Mouse (Mus musculus): Measurements from ENCODE around the gene Tesc.

Tesc gene

GRCm38 (mm10) chr5:118015669-118016068 is 11.9 kb upstream of the Tesc start:
- DNase-seq (ENCODE audit: low spot score), result no peak

DNA sequence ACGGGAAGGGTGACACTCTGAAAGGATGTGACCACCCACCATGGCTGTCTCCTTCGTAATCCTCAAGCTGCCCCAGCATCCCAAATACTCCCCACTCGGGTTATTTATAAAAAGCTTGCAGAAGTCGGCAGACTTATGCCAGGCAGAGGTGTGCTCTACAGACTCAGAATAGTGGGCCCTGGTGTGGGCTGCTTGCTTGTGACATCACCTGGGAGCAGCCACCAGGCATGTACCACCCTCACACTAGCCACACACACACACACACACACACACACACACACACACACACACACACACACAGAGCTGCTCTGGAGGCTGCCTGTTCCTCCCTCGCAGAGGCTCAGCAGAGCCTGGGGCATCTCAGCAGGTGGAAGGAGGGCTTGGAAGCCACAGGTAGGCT is 10.0 kb upstream of the Tesc start:
- DNase-seq (ENCODE audit: low spot score), result no peak

DNA sequence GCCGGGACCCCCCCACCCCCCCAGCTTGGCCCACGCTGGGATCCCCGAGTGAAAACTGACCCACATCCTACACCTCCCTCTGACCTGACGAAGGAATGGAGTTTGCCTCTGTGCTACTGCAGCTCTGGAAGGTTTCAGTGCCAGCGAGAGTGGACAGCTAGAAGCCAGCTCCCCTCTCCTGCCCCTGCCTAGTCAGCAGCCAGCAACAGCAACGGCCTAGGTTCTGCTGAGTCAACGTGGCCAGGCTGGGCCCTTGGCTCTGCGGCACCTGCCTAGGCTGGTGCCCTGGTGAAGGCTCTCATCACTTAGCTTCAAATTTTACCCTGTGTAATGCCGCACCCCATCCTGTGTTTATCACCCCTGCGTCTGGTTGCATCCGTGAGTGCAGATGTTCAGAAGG is 7.6 kb upstream of the Tesc start:
- no peak for DNase-seq (ENCODE audit: low spot score)

DNA sequence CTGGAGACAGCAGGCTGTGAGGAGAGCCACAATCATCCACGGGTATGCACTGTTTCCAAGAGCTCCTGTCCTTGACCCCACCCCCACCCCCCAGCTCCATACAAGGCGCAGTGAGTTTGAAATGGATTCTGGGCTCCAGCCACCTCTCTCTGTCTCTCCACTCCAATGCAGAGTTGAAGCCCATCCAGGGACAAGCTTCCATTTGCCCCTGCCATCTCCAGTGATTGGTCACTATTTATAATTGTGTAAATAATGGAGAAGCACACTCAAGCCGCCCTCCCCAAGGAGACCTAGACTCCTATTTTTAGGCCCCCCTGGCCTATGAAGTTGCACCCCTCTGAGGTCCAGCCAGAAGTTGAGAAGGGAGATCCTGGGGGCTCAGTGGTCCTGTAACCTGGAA is 4.5 kb upstream of the Tesc start:
- no peak for DNase-seq (ENCODE audit: low spot score)

GRCm38 (mm10) chr5:118025880-118026279 is 1.7 kb upstream of the Tesc start:
- DNase-seq (ENCODE audit: low spot score), result peak; percentile 26

DNA sequence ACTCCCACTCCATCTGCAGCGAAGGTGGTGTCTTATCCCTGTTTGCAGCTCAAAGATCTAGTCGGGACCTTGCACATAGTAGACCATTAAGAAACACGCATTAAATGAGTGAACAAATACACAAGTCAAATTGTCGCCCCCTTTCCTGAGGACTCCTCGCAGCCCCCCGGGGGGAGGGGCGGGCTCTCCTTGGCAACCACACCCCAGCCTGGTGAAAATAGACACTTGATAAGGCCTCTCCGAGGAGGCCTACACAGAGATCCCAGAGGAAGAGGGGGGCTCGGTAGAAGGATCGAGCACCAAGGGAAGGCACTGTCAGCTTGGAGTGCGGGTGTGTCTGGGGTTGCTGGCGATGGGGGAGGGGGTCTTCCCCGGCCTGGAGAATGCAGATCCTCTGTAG is 1.2 kb upstream of the Tesc start:
- no peak for DNase-seq (ENCODE audit: low spot score)

GRCm38 (mm10) chr5:118027101-118027697 is 344 bp upstream of the Tesc start:
- no peak for DNase-seq (ENCODE audit: low spot score)

DNA sequence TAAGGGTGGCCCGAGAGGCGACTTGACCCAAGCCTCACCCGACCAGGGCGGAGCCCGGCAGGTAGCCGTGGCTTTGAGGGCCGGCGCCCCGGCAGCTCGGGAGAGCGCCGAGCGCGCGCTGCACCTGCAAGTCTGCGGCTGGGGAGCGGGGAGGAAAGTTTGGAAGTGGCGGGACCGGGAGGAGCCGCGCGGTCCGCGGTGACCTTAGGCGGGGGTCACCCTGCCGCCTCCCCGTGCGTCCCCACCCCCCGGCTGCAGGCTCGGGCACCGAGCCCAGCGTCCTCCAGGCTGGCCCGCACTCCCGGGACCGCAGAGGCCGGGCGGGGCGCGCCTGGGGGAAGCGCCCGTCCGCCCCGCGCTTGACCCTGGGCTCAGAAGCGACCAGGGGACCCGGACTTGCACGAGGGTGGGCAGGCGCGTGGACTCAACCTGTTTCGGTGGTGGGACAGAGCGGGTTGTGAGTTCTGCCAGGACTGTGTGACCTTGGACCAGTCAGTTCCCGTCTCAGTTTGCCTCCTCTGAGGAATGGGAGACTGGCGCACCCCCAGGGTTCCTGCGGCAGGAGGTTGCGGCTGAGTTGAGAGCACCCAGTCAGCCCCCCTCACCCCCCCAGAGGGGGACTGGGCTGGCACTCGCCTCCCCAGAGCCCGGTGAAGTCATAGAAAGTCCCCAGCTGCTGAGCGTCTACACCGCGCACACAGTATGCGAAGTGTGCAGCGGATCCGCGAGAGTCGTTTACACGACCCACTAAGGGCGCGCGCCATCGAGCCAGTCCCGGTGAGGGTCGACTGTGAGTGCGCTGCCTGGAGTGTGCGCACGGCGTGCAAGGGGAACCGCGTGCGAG is 870 bp downstream of the Tesc start:
- peak; percentile 52 for DNase-seq (ENCODE audit: low spot score)

DNA sequence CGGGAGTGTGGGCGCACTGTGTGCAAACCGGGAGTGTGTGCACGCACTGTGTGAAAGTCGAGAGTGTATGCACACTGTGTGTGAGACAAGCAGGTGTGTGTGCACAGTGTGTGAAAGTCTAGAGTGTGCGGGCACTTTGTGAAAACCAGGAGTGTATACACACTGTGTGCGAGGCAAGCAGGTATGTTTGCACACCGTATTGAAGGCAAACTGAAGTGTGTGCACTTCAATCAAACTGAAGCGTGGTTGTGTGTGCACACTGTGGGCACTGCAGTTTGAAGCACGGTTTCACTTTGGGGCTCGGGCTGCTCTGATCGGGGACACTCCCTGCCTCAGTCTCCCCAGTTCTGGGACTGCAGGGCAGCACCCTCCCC is 1.5 kb downstream of the Tesc start:
- DNase-seq (ENCODE audit: low spot score), result no peak

DNA sequence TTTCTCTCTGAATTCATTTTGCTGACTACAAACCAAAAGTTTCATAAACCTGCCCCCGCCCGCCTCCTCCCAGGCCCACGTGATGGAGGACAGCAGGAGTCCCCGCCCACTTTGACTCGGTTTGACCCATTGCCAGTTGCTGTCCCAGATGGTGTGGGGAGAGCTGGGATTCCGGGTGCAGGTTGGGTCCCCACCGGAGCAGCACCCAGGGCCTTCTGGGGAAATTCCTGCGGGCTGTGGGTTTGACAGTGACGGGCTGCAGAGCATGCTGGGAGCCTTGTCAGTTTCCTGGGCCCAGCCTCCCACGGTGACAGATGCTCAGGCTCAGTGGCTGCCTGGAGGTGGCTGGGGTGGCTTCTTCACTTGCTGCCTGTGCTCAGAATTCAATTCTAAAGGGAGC is 1.9 kb downstream of the Tesc start:
- DNase-seq (ENCODE audit: low spot score), result peak; percentile 82

DNA sequence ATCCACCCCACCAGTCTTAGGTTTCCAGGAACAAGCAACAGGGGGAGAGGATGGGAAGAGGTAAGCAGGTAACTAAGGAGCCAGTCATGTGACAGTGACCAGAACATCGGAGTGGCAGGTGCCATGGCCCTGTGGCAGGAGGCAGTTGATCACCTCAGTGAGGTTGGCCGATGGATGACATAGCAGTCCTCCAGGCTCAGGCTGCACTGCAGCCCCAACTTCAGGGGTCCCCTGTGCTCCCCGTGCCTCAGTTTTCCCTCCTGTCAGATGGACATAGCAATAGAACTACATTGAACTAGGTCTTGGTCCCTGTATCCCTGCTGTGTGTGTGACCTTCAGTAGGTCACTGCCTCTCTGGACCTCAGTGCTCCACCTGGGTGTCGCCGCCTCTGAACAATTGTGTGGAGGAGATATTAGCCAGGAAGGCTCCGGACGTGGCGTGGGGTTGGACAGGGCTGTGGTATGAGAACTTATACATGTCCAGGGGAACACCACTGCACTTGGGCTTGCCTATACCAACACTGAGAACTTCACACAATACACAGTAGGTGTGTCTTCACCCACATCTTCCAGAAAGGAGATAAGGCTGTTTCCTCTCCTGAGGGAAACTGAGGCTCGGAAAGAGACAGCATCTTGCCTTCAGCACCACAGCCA is 2.6 kb downstream of the Tesc start:
- DNase-seq (ENCODE audit: low spot score), result no peak

DNA sequence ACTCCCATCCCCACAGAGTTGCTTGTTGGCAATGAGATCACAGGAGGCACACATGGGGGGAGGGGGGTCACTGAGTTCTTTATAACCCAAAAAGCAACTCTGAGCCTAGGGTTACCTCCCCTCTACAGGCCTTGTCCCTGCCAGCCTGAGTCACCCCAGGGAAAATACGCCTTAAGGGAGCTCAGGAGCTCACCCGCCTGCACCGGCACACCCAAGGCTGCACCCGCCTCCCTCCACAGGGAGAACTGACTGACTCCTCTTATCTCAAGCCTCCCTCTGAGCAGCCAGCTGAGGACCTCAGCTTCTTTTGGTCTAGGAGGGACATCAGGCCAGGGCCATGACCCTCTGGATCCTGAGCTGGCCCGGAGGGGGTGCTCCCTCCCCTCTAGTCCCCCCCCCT is 3.5 kb downstream of the Tesc start:
- no peak for DNase-seq (ENCODE audit: low spot score)

DNA sequence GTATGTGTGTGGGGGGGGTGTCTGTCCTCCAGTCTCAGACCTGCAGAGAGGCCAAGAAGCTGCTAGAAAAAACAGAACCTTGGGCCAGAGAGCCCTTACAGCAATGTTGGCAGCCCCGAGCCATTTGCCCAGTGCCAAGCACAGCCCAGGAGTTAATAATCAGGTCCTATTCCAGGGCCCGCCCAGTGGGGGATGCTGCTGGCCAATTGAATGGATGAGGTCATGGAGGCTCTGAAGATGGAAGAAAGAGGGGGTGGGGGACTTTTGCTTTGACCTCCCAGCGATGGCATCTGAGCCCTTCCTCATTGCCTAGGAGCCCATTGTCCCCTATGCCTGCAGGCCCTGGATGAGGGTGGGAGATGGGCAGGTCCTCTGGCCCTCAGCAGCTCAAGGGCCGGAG is 4.0 kb downstream of the Tesc start:
- no peak for DNase-seq (ENCODE audit: low spot score)

GRCm38 (mm10) chr5:118033328-118033727 is 5.8 kb downstream of the Tesc start:
- DNase-seq (ENCODE audit: low spot score), result no peak

- DNase-seq (ENCODE audit: low spot score), result no peak
Observed at GRCm38 (mm10) chr5:118033740-118034139, 6.2 kb downstream of the Tesc start.

DNA sequence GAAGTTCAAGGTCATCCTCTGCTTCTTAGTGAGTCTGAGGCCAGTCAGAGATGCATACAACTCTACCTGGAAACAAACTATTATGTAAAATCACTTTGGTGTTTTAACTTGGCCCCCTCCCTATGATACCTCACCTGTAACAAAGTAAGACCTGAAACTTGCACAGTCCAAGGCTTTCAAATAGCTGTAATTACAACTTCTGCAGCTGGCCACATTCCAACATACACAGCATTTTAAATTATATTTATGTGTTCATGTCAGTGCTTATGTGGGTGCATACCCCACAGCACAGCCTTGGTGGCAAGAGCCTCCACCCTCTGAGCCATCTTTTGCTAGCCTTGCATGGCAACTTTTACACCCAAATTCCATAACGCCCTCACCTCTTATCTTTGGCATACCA is 7.1 kb downstream of the Tesc start:
- no peak for DNase-seq (ENCODE audit: low spot score)

GRCm38 (mm10) chr5:118035786-118036185 is 8.2 kb downstream of the Tesc start:
- peak; percentile 31 for DNase-seq (ENCODE audit: low spot score)

- DNase-seq (ENCODE audit: low spot score), result peak; percentile 83
Observed at GRCm38 (mm10) chr5:118036888-118037797, 9.6 kb downstream of the Tesc start.

- peak; percentile 44 for DNase-seq (ENCODE audit: low spot score)
Observed at GRCm38 (mm10) chr5:118037798-118038484, 10.4 kb downstream of the Tesc start.

- DNase-seq (ENCODE audit: low spot score), result no peak
Observed at GRCm38 (mm10) chr5:118039241-118039668, 11.7 kb downstream of the Tesc start.

DNA sequence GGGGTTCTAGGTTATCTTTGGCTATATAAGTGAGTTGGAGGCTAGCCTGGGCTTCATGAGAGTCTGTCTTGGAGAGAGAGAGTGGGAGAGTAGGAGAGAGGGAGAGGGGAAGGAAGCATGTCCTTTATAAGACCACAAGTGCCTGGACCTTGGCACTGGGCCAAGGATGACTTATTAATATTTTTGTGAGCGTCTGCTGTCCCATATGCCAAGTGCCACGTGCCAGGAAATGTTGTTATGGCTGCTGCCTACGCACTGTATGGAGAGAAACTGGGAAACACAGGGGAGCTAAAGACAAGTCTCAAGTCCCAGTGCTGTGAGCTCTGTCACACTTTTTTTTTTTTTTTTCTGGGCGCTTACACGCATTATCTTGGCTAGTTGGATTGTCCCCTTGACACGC is 15.1 kb downstream of the Tesc start:
- no peak for DNase-seq (ENCODE audit: low spot score)

DNA sequence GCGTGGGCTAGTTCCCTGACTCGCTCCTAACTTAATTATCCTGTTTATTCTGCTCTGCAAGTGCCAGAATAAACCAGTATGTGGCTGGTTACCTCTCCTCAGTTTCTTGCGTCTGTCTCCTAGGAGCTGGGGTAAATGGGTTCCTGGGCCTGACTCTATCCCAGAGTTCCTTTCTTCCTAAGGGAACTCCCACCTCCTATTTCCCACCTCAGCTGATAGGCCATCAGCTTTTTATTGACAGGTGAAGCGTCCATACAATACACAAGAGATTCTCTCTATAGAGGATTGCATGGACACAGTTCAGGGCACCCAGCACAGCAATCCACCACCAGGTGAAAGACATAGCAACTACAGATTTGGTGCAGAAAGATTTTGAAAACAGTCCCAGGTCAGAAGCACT is 16.2 kb downstream of the Tesc start:
- no peak for DNase-seq (ENCODE audit: low spot score)
